Mouse (Mus musculus) T-cell, adult 2 months (primary cell): ENCODE results near the gene Cd68.
A peak's percentile ranks its signal among the peaks of the same experiment; 100 is the strongest.
"Not testable (repeated sequence)": the region's sequence is repeated elsewhere in the genome, so short reads cannot be mapped to it uniquely, and the experiment has no call there.

Source experiments
- DNase-seq: peaks from one replicate; pipeline ENCODE4 v3.0.0; 2022; ENCODE audit warnings: low spot score

Cd68 gene

DNA sequence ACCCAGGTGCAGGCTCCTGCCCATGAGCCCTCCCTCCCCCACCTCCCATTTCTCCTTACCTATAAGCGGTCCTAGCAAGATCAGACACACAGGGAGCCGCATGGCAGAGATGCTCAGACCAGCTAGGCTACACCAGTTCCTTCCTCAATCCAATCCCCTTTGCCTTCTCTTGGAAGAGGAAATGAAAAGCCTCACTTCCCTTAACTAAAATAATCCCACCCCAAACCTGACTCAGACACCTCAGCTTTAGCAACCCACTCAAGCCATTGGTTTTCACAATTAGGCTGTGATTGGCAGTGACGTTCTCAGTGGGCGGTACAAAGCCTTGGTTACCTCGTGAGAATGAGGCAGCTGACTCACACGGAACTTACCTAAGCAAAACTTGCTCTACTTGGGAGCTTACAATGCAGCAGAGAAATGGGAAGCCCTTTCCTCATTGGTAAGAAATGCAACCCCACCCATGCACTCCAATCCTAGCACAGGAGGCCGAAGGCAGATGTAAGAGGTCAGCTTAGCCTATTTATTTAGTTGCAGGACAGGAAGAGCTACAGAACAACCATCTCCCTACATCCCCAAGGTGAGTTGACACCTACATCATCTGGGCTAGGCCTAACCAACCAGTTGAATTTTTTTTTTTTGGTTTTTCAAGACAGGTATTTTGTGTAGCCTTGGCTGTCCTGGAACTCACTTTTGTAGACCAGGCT, at the start of gene Cd68:
TSS of gene Cd68 (minus strand) at position 193 of the 704 bp plus-strand sequence.
- DNase-seq, result peak; percentile 62

DNA sequence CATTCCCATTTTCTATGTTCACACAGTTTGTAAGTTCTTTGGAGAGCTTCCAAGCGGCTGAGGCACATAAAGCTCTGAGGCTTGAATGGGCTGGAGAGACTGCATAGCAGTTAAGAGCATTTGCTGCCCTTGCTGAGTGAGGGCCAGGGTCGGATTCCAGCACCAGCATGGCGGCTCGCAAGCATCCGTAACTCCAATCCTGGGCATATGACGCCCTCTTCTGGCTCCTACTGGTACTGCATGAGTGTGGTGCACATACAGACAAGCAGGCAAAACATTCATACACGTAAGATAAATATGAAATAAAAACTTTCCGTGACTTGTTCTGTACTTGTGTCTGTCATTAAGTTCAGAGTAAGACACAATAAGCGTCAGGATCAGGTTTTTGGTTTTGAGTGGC, 49.5 kb upstream of the Cd68 start:
- DNase-seq, result no peak

- DNase-seq, result no peak
Measured at GRCm38 (mm10) chr11:69714636-69715329, 48.8 kb upstream of the Cd68 start.

DNA sequence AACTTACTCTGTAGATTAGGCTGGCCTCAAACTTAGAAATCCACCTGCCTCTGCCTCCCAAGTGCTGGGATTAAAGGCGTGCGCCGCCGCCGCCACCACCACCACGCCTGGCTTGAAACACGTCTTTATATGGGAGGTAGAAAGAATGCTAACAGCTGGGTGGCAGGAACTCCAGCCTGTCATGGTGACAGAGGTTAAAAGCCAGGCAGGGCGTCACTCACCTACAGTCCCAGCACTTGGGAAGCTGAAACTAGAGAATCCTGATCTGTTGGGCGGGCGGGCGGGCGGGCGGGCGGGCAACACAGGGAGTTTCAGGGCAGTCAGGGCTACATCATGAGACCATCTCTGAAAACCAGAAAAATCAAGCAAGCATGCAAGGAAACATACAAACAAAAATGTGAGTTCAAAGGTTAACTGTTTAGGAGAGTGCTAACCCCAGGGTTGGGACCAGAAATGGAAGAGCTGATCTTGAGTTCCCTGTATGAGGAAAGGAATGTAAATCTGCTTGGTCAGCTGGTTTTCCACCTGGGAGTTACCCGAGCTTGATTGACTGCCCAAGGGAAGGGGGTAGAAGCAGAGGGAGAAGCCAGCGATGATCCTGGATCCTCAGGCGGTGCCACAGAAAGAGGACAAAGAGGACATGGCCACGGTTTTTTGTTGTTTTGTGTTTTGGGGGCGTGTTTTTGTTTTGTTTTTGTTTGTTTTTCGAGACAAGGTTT, 47.2 kb upstream of the Cd68 start:
- DNase-seq, result no peak

DNA sequence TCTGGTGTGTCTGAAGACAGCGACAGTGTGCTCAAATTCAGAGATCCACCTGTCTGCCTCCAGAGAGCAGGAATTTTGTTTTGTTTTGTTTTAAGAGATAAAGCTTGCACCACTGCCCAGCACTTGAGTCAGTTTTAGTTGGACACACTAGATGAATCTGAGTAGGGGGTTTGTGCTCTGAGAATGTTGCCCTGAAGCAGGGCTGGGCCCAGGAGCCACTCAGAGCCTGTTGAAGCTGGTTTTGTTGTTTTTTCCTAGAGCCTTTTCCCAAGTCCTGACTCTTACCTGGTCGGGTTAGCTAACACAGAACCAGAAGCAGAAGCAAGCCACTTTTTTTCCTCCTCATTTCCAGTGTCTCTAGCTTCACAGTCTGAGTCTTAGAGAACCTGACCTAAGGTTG, 45.1 kb upstream of the Cd68 start:
- no peak for DNase-seq

GRCm38 (mm10) chr11:69710470-69710869, 44.5 kb upstream of the Cd68 start:
- no peak for DNase-seq

GRCm38 (mm10) chr11:69709554-69710446, 43.8 kb upstream of the Cd68 start:
- no peak for DNase-seq

DNA sequence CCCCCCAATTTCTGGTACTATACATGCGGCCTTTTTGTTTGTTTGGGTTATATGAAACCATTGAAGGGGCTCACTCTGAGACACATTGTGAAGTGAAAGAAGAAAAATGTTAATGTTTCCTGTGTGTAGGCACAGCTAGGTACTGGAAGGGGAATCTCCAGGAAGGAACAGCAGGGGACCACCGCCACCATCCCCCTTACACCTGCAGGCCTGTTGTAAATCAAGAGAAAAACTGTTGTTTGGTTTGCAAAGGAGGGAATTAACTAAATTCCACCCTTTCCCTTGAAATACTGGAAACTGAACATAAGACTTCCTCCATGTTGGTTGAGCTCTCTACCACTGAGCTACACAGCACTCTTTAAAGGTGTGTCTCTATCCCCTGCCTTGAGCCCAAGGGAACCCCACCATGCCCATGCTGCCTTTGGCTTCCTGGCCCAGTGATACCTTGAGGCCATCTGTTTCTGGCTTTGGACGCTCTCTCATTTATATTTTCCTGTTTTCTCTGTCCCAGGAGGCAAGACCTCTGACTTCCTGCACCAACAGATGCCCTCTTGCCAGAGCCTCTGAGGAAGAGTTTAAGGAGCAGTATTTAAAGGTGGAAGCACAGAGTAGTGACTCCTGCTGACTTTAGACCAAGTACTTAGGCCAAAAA, 42.8 kb upstream of the Cd68 start:
- no peak for DNase-seq

DNA sequence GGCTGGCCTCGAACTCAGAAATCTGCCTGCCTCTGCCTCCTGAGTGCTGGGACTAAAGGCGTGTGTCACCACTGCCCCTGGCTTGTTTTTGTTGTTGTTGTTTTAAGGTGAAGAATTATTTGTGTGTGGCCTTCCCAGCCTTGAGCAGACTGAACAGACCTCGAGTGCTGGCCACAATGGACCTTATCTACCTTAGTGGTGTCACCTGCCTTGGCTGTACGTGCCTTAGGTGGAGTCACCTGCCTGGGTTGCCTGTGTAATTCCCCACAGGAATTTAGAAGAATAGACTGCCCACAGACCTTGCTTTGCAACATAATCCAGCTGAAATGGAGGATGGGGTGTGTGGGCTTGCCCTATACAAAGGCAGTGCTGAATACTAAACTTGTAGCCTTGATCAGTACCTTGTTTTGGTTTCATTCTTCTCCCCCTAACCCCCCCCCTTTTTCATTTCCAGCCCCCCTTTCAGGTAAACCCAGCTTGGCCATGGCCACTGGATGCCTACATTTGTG, 42.0 kb upstream of the Cd68 start:
- no peak for DNase-seq

DNA sequence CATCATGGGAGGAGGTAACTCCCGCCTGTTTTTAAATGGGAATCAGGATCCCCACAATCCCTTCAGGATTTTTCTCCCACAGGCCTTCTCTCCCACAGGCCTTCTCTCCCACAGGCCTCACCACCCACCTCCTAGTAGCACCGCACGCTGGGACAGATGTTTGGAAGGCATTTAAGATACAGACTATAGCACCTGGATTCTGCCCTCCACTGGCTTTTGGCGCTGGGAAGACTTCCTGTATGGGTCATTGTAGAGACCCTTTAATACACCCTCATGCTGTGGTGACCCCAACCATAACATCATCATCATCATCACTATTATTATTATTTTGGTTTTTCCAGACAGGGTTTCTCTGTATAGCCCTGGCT, 41.5 kb upstream of the Cd68 start:
- DNase-seq, result no peak

DNA sequence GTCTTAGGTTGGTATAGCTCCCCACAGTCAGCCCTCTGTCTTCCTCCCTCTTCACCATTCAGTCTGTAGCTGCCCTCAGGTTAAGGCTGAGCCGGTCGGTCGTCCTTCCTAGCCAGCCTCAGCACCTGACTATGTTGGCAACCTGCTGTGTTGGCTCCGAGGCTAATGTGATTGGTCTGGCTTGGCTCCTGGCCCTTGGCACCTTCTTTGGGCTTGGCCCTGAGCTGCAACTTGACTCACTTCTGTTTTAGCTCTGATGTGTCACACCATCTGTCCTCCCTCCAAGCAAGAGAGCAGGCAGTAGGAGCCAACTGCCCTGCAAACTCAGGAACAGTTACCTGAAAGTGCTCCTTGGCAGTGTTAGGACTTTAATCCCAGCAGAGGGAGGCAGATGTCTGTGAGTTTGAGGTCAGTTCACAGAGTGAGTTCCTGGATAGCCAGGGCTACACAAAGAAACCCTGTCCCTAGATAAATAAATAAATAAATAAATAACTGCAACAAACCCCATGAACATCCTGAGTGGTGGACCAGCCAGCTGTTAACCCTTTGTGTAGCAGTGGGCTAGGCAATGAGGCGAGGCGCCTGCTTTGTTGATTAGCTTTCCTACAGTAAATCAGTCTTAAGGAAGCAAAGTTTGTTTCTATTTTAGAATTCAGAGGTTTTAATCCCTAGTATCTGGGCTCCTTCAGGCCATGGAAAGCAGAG, 41.0 kb upstream of the Cd68 start:
- DNase-seq, result no peak

- DNase-seq, result no peak
Measured at GRCm38 (mm10) chr11:69704613-69705010, 38.7 kb upstream of the Cd68 start.

GRCm38 (mm10) chr11:69703814-69704612, 38.1 kb upstream of the Cd68 start:
- DNase-seq, result no peak

GRCm38 (mm10) chr11:69703381-69703780, 37.4 kb upstream of the Cd68 start:
- DNase-seq, result not testable (repeated sequence)

GRCm38 (mm10) chr11:69702886-69703285, 36.9 kb upstream of the Cd68 start:
- not testable (repeated sequence) for DNase-seq

GRCm38 (mm10) chr11:69699595-69699994, 33.6 kb upstream of the Cd68 start:
- no peak for DNase-seq

GRCm38 (mm10) chr11:69698574-69698973, 32.6 kb upstream of the Cd68 start:
- no peak for DNase-seq

DNA sequence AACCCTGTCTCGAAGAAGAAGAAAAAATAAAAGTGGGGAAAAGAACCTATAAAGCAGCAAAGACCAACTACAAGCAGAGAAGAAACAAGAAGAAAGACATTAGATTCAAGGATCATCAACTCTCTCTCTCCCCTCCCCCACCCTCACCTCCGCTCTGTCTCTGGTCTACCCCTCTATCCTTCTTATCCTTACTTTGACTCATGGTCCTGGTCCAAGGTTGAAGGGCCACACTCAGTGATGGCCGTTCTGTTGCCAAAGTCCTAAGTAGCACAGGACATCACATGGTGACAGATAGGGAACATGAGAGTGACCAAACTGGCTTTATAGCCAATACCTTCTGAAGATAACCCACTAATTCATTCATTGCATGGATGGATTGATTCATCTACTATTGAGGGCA, 31.4 kb upstream of the Cd68 start:
- no peak for DNase-seq

DNA sequence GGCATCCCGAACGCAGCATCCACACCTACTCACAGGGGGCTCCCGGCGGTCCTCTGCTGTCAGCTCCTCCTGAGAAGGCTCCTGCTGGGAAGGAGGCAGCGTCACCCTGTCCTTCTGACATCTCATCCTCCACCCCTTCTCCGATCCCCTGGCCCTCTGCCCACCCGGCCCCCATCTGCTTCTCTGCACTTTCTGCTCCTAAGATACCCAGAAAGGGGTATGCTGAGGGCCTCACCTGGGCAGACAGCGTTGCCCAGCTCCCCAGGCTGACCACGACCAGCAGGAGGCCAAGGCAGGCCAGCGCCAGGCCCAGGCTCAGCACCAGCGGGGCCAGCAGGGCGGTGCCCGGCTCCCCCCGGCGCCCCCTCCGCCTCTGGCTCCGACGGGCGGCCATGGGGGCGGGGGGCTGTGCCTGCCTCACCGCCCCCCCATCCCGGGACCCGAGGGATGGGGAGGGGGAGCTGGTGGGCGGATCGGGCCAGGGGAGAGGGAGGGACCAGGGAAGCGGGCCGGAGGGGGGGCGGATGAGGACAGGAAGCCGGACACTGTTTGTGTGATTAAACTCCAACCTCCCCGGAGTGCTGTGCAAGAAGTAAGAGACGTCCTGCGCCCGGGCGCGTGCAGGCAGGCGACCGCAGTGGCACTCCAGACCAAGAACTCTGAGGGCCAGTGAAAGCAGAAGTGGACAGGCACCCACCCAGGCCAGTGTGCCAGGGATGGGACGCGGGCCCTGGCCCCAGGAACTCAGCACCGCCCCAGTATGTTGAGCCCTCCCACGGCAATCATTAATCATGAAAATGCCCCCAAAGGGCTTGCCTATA, 29.6 kb upstream of the Cd68 start, which contains the start of the genes Tnfsf12 and Tnfsfm13:
TSS of gene Tnfsf12 (minus strand) at position 489 of the 821 bp plus-strand sequence.
TSS of gene Tnfsfm13 (minus strand) at position 738 of the 821 bp plus-strand sequence.
- no peak for DNase-seq
